Mouse (Mus musculus): ENCODE data around the gene Atp5g2.

Gene Atp5g2

GRCm38 (mm10) chr15:102672215-102673071 is at the start of gene Atp5g2:
Gene Atp5g2 (minus strand): TSS chr15:102672352.
- no peak for DNase-seq (ENCODE audit: low read depth, low spot score)

GRCm38 (mm10) chr15:102721016-102721898 is 49.1 kb upstream of the Atp5g2 start:
- DNase-seq (ENCODE audit: low read depth, low spot score), result peak; percentile 11

- no peak for DNase-seq (ENCODE audit: low read depth, low spot score)
These were observed 44.0 kb upstream of the Atp5g2 start for GRCm38 (mm10) chr15:102716132-102716531.

- no peak for DNase-seq (ENCODE audit: low read depth, low spot score)
These were observed 35.7 kb upstream of the Atp5g2 start for GRCm38 (mm10) chr15:102707736-102708269.

GRCm38 (mm10) chr15:102705923-102706503 is 33.9 kb upstream of the Atp5g2 start:
- no peak for DNase-seq (ENCODE audit: low read depth, low spot score)

- no peak for DNase-seq (ENCODE audit: low read depth, low spot score)
These were observed 33.2 kb upstream of the Atp5g2 start for GRCm38 (mm10) chr15:102705226-102705894.

GRCm38 (mm10) chr15:102704806-102705205 is 32.7 kb upstream of the Atp5g2 start:
- no peak for DNase-seq (ENCODE audit: low read depth, low spot score)

- no peak for DNase-seq (ENCODE audit: low read depth, low spot score)
These were observed 30.8 kb upstream of the Atp5g2 start for GRCm38 (mm10) chr15:102702972-102703371.

- no peak for DNase-seq (ENCODE audit: low read depth, low spot score)
These were observed 26.0 kb upstream of the Atp5g2 start for GRCm38 (mm10) chr15:102698193-102698592.

- no peak for DNase-seq (ENCODE audit: low read depth, low spot score)
These were observed 24.7 kb upstream of the Atp5g2 start for GRCm38 (mm10) chr15:102696899-102697298.

GRCm38 (mm10) chr15:102693600-102693999 is 21.4 kb upstream of the Atp5g2 start:
- no peak for DNase-seq (ENCODE audit: low read depth, low spot score)

GRCm38 (mm10) chr15:102692991-102693411 is 20.8 kb upstream of the Atp5g2 start:
- no peak for DNase-seq (ENCODE audit: low read depth, low spot score)

GRCm38 (mm10) chr15:102692321-102692804 is 20.2 kb upstream of the Atp5g2 start:
- DNase-seq (ENCODE audit: low read depth, low spot score), result no peak

- no peak for DNase-seq (ENCODE audit: low read depth, low spot score)
These were observed 13.6 kb upstream of the Atp5g2 start for GRCm38 (mm10) chr15:102685791-102686190.

GRCm38 (mm10) chr15:102683670-102684069 is 11.5 kb upstream of the Atp5g2 start:
- DNase-seq (ENCODE audit: low read depth, low spot score), result no peak

GRCm38 (mm10) chr15:102676345-102676744 is 4.2 kb upstream of the Atp5g2 start:
- DNase-seq (ENCODE audit: low read depth, low spot score), result no peak

- no peak for DNase-seq (ENCODE audit: low read depth, low spot score)
These were observed 1.4 kb upstream of the Atp5g2 start for GRCm38 (mm10) chr15:102673548-102673947.

- no peak for DNase-seq (ENCODE audit: low read depth, low spot score)
These were observed 384 bp downstream of the Atp5g2 start for GRCm38 (mm10) chr15:102671721-102672214.

- peak; percentile 90 for DNase-seq (ENCODE audit: low read depth, low spot score)
These were observed 1.2 kb downstream of the Atp5g2 start for GRCm38 (mm10) chr15:102670767-102671575.

GRCm38 (mm10) chr15:102670281-102670680 is 1.9 kb downstream of the Atp5g2 start:
- DNase-seq (ENCODE audit: low read depth, low spot score), result peak; percentile 3
